Mouse (Mus musculus) liver, postnatal 0 days (tissue): ENCODE data around the gene Il10rb. TPM values are rescaled to one million over a fixed set of nuclear protein-coding genes. Genes with fewer than 3 reads are reported as not detected.
A peak's percentile ranks its signal among the peaks of the same experiment; 100 is the strongest.

ENCODE experiments used
- ATAC-seq: fragments of 200-750 bp; cut with Nextera tagmentation; 2 replicates; pipeline ENCODE4 v1.8.0; 2017; ENCODE audit warnings: mild to moderate bottlenecking, moderate library complexity
- DNase-seq: peaks from one replicate; pipeline ENCODE4 v3.0.0-alpha.2; 2016
- H3K27ac ChIP-seq: fragments of 300-500 bp; sonication (generic); 2 replicates; pipeline ENCODE4 v1.5.1; 2014; ENCODE audit warnings: antibody characterized with exemption, moderate library complexity, mild to moderate bottlenecking, low read depth
- H3K27me3 ChIP-seq: fragments of 300-500 bp; sonication (generic); 2 replicates; pipeline ENCODE4 v1.6.1; 2014; ENCODE audit warnings: low read length, control low read depth, mixed read lengths; ENCODE audit not compliant: insufficient read depth
- H3K36me3 ChIP-seq: fragments of 300-500 bp; sonication (generic); replicated peaks from 2 replicates; pipeline ENCODE4 v1.6.1; 2014; ENCODE audit warnings: mild to moderate bottlenecking, control low read depth, low read length, moderate library complexity, mixed read lengths; ENCODE audit not compliant: insufficient read depth
- H3K4me1 ChIP-seq: fragments of 300-500 bp; sonication (generic); 2 replicates; pipeline ENCODE4 v1.6.1; 2014; ENCODE audit warnings: antibody characterized with exemption, mild to moderate bottlenecking, control low read depth; ENCODE audit not compliant: insufficient read depth
- H3K4me2 ChIP-seq: fragments of 300-500 bp; sonication (generic); 2 replicates; pipeline ENCODE4 v1.6.1; 2014; ENCODE audit warnings: low read depth, mild to moderate bottlenecking, low read length, moderate library complexity, mixed read lengths
- H3K4me3 ChIP-seq: fragments of 300-500 bp; sonication (generic); 2 replicates; pipeline ENCODE4 v1.5.1; 2014; ENCODE audit warnings: low read depth, low read length
- H3K9ac ChIP-seq: fragments of 300-500 bp; sonication (generic); replicated peaks from 2 replicates; pipeline ENCODE4 v1.6.1; 2014; ENCODE audit warnings: mild to moderate bottlenecking, moderate library complexity
- H3K9me3 ChIP-seq: fragments of 300-500 bp; sonication (generic); 2 replicates; pipeline ENCODE4 v1.6.1; 2016; ENCODE audit warnings: mild to moderate bottlenecking, control low read depth, low read length, mixed read lengths
- CTCF ChIP-seq: sonication (generic); IDR thresholded peaks from 2 replicates; pipeline ENCODE4 v1.5.1; 2016; ENCODE audit warnings: antibody characterized with exemption, low read depth
- EP300 ChIP-seq: IDR thresholded peaks from 2 replicates; pipeline ENCODE4 v1.6.1; 2016; ENCODE audit warnings: antibody characterized with exemption, low read depth, mild to moderate bottlenecking
- WGBS: fragments of 180-500 bp; shearing (Covaris S2); extraction: QIAGEN DNeasy Blood & Tissue Kit; methylation state at CpG from one replicate; pipeline ENCODE4 v1.1.7; 2014; ENCODE audit not compliant: insufficient replicate concordance; 5-methylcytosine and 5-hydroxymethylcytosine counted together
- polyA plus RNA-seq: library from polyadenylated mRNA; unstranded; fragments of >200 nt; fragmentation: Nextera tagmentation; extraction: Ambion mirVana; gene quantifications from 2 replicates; pipeline ENCODE4 v1.2.1, GENCODE M21; 2015

The Il10rb gene
- polyA plus RNA-seq, 1 experiment from 2014 or later: 26.4 TPM

GRCm38 (mm10) chr16:91463836-91464400 lies 58.0 kb downstream of the Il10rb start:
- H3K27me3 ChIP-seq: no peaks in the 10 kb centered on the region
- H3K36me3 ChIP-seq: 0 out of 2 replicates have a peak, but pooled peaks cover 8% of the 10 kb centered on the region
- peak overlapping the region; percentile 81 for H3K4me2 ChIP-seq
- H3K4me1 ChIP-seq: peaks cover 42% of the 10 kb centered on the region
- ATAC-seq (no peak), DNase-seq (no peak)
- WGBS: 63% methylated on average over 4 of the region's 4 CpGs
- peak overlapping the region; percentile 67 for H3K4me3 ChIP-seq
- no peaks in the 10 kb centered on the region for H3K9me3 ChIP-seq
- TF ChIP-seq EP300 (no peak), CTCF (no peak)
- H3K27ac ChIP-seq: peak overlapping the region; percentile 96
- H3K9ac ChIP-seq: peak overlapping the region; percentile 76

GRCm38 (mm10) chr16:91464594-91465504 lies 58.9 kb downstream of the Il10rb start:
- Histone ChIP-seq H3K27me3 (no peaks in the 10 kb centered on the region), H3K4me1 (peaks cover 42% of the 10 kb centered on the region), H3K9ac (peak overlapping the region; percentile 81), H3K4me2 (peak overlapping the region; percentile 81), H3K27ac (peak overlapping the region; percentile 96), H3K9me3 (no peaks in the 10 kb centered on the region), H3K4me3 (peak overlapping the region; percentile 67), H3K36me3 (peaks cover 12% of the 10 kb centered on the region; the same call in 1 of the 2 replicates)
- DNase-seq (peak; percentile 99), ATAC-seq (peak; percentile 98)
- 2% methylated on average over 43 of the region's 44 CpGs for WGBS
- TF ChIP-seq EP300: peak; percentile 73
- TF ChIP-seq CTCF: no peak

- Histone ChIP-seq H3K9me3 (no peaks in the 10 kb centered on the region), H3K4me2 (peak overlapping the region; percentile 81), H3K27ac (peak overlapping the region; percentile 96), H3K27me3 (no peaks in the 10 kb centered on the region), H3K4me1 (peaks cover 36% of the 10 kb centered on the region), H3K9ac (peak overlapping the region; percentile 81), H3K4me3 (peak overlapping the region; percentile 67), H3K36me3 (peaks cover 15% of the 10 kb centered on the region; the same call in 1 of the 2 replicates)
- DNase-seq (no peak), ATAC-seq (no peak)
- 48% methylated on average over 13 of the region's 13 CpGs for WGBS
- TF ChIP-seq CTCF (no peak), EP300 (no peak)
Observed at GRCm38 (mm10) chr16:91465505-91466240, 59.7 kb downstream of the Il10rb start.

- peak overlapping the region; percentile 52 for H3K27ac ChIP-seq
- peaks cover 32% of the 10 kb centered on the region for H3K4me1 ChIP-seq
- no peaks in the 10 kb centered on the region for H3K27me3 ChIP-seq
- TF ChIP-seq CTCF: no peak
- 0 out of 2 replicates have a peak, but pooled peaks have one; percentile 40 for TF ChIP-seq EP300
- H3K4me2 ChIP-seq: peak overlapping the region; percentile 81
- DNase-seq (peak; percentile 58), ATAC-seq (no peak)
- H3K9me3 ChIP-seq: no peaks in the 10 kb centered on the region
- peak overlapping the region; percentile 67 for H3K4me3 ChIP-seq
- peak overlapping the region; percentile 81 for H3K9ac ChIP-seq
- WGBS: 63% methylated on average over 6 of the region's 6 CpGs
- peaks cover 15% of the 10 kb centered on the region; the same call in 1 of the 2 replicates for H3K36me3 ChIP-seq
Observed at GRCm38 (mm10) chr16:91466566-91466965, 60.6 kb downstream of the Il10rb start.

- no peak overlapping the region for H3K4me2 ChIP-seq
Observed at GRCm38 (mm10) chr16:91470470-91470869, 64.5 kb downstream of the Il10rb start.

More at GRCm38 (mm10) chr16:91470470-91470869, 64.5 kb downstream of the Il10rb start:
- DNase-seq (no peak), ATAC-seq (no peak)
- Histone ChIP-seq H3K27ac (no peak overlapping the region), H3K9me3 (no peaks in the 10 kb centered on the region), H3K4me3 (no peak overlapping the region), H3K36me3 (peaks cover 15% of the 10 kb centered on the region; the same call in 1 of the 2 replicates), H3K4me1 (peaks cover 8% of the 10 kb centered on the region), H3K27me3 (no peaks in the 10 kb centered on the region), H3K9ac (no peak overlapping the region)
- no peak for TF ChIP-seq EP300
- no peak for TF ChIP-seq CTCF
- WGBS: 71% methylated on average over 3 of the region's 3 CpGs
